ENCODE assay signal across 20 mouse cellular contexts in genomic region chr6:108773480-108773879, GRCm38 (mm10).
"Had no signal": no experiment of that assay in that cellular context is flagged by ENCODE, and none has a peak within 500 bp of the region (broad histone marks: within the 10 kb centered on the region; RNA-seq: fewer than 3 reads in every experiment).

No protein-coding gene starts in this region.

- H3K36me3 ChIP-seq: limb, embryonic 10.5 days; limb, embryonic 12.5 days; limb, embryonic 13.5 days; limb, embryonic 15.5 days; liver, embryonic 13.5 days; liver, embryonic 15.5 days; lung, embryonic 15.5 days; midbrain, embryonic 10.5 days; midbrain, embryonic 12.5 days; midbrain, embryonic 13.5 days; midbrain, embryonic 15.5 days; neural tube, embryonic 12.5 days; neural tube, embryonic 13.5 days had no signal

- H3K4me1 ChIP-seq: limb, embryonic 10.5 days; limb, embryonic 12.5 days; limb, embryonic 13.5 days; limb, embryonic 15.5 days; lung, embryonic 15.5 days; midbrain, embryonic 10.5 days; midbrain, embryonic 12.5 days; midbrain, embryonic 13.5 days; midbrain, embryonic 15.5 days; neural tube, embryonic 12.5 days; neural tube, embryonic 13.5 days had no signal

- H3K27me3 ChIP-seq: limb, embryonic 12.5 days; limb, embryonic 13.5 days; limb, embryonic 15.5 days; liver, embryonic 13.5 days; liver, embryonic 15.5 days; lung, embryonic 15.5 days; megakaryocyte, embryonic 14.5 days; midbrain, embryonic 12.5 days; midbrain, embryonic 13.5 days; midbrain, embryonic 15.5 days; neural tube, embryonic 12.5 days; neural tube, embryonic 13.5 days had no signal

- H3K4me2 ChIP-seq: limb, embryonic 12.5 days; limb, embryonic 13.5 days; limb, embryonic 15.5 days; liver, embryonic 13.5 days; liver, embryonic 15.5 days; lung, embryonic 14.5 days; lung, embryonic 15.5 days; midbrain, embryonic 11.5 days; midbrain, embryonic 12.5 days; midbrain, embryonic 13.5 days; midbrain, embryonic 15.5 days; neural tube, embryonic 12.5 days; neural tube, embryonic 13.5 days had no signal

- H3K9ac ChIP-seq: limb, embryonic 12.5 days; limb, embryonic 13.5 days; limb, embryonic 15.5 days; liver, embryonic 13.5 days; liver, embryonic 14.5 days; liver, embryonic 15.5 days; lung, embryonic 14.5 days; lung, embryonic 15.5 days; midbrain, embryonic 12.5 days; midbrain, embryonic 13.5 days; midbrain, embryonic 15.5 days; neural tube, embryonic 12.5 days; neural tube, embryonic 13.5 days had no signal

- H3K27ac ChIP-seq: left cerebral cortex, adult 2 months; limb, embryonic 10.5 days; limb, embryonic 12.5 days; limb, embryonic 13.5 days; limb, embryonic 15.5 days; liver, embryonic 13.5 days; liver, embryonic 14.5 days; liver, embryonic 15.5 days; lung, embryonic 15.5 days; macrophage; midbrain, embryonic 10.5 days; midbrain, embryonic 12.5 days; midbrain, embryonic 13.5 days; midbrain, embryonic 15.5 days; neural tube, embryonic 12.5 days; neural tube, embryonic 13.5 days had no signal

- H3K9me3 ChIP-seq: limb, embryonic 10.5 days; limb, embryonic 12.5 days; limb, embryonic 13.5 days; limb, embryonic 15.5 days; liver, embryonic 13.5 days; liver, embryonic 15.5 days; lung, embryonic 15.5 days; megakaryocyte, embryonic 14.5 days; midbrain, embryonic 10.5 days; midbrain, embryonic 12.5 days; midbrain, embryonic 13.5 days; midbrain, embryonic 15.5 days; neural tube, embryonic 12.5 days; neural tube, embryonic 13.5 days had no signal

- H3K4me3 ChIP-seq: left cerebral cortex, adult 2 months; limb, embryonic 10.5 days; limb, embryonic 12.5 days; limb, embryonic 13.5 days; limb, embryonic 15.5 days; liver, embryonic 13.5 days; liver, embryonic 15.5 days; lung, embryonic 15.5 days; megakaryocyte, embryonic 14.5 days; midbrain, embryonic 10.5 days; midbrain, embryonic 12.5 days; midbrain, embryonic 13.5 days; midbrain, embryonic 15.5 days; myocyte; neural tube, embryonic 12.5 days; neural tube, embryonic 13.5 days had no signal
